Mouse (Mus musculus): Measurements from ENCODE around the gene Olfr675.
"Not testable (repeated sequence)": the region's sequence is repeated elsewhere in the genome, so short reads cannot be mapped to it uniquely, and the experiment has no call there.

Gene Olfr675

DNA sequence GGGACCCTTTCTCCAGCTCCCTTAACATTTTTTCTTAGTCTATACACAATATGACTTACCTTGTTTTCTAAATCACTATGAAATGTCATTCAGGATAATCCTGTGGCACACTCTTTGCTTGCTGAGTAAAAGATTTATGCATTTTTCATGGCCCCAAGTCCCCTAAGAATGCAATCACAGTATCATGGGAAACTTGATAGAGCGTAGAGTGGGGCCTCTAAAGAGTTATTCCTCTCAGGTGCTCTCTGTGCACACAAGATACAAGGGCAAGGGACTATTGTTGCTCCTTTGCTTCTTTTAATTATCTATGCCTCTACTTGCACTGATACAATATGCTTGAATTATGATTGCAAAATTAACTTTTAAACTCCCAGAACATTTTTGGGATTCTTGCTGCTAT is at the start of gene Olfr675:
Gene Olfr675 (minus strand): TSS at position 101 of the 400 bp plus-strand sequence.
- no peak for DNase-seq

DNA sequence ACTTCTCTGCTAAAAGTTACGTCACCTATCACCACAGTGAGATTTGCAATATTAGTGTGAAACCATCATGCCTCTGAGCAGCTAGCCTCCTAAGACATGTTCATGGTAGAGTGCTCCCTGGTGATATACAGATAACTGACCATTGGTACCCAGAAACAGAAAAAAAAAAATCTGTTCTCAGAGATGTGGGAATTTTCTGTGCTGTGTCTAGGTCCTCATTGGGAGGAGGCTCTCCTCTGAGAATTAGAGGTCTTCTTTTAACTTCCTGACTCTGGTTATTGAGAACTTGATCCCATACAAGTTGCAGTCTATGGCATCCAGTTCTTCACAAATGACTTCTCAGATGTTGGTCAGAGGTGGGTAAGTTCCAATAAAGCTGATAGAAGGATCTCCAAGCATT is 35.9 kb upstream of the Olfr675 start, which contains the start of gene Olfr678:
Gene Olfr678 (plus strand): TSS at position 301 of the 400 bp plus-strand sequence.
- no peak for DNase-seq

DNA sequence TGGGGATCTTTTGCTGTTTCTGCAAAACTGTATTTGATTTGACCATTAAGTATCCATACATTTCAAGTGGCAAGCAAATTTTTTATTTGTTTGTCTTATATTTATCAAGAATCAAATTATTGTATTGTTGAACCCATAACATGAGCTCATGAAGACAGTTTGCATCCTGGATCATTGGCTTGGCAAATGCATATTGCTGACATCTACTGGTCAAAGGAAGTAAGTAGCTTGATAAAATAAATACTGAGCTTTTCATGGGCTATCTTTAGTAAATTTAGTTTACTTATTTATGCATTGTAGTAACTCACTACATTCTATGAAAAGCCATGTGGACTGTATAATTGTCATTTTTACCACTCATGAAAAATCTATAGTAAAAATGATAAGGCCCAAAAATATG is 30.7 kb upstream of the Olfr675 start:
- no peak for DNase-seq

DNA sequence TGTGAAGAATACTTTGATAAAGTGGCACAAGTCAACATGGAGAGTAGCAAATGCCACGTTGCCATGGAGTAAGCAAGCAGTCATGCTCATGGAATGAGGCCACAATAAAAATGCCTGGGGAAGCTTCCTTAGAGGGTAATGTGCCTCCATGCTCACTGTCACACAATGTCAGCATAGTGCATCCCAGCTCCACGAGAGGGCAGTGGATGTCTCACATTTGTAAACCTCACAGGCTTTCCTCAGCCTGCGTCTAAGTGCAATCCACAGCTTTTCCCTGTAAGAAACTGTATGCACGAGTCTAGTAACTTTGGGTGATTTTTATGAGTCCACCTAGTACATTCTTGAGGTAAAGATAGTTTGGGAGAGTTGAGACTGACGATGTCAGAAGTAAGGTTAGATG is 5.6 kb upstream of the Olfr675 start:
- not testable (repeated sequence) for DNase-seq

DNA sequence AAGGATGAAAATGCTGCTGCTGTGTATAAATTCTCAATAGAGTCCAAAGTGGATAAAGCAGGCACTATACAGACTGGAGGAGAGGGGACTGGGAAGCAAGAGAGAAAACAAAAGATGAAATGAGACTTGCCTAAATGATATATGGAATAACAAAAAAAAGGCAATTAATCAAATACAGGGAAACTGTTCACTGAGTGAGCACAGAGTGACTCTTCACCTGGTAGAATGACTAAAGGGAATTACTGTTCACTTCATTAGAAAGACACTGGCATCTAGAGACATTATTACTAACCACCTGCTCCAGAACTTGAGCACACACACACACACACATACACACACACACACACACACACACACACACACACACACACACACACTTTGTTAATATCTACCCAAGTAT is 4.1 kb upstream of the Olfr675 start, which contains the start of gene Olfr676:
Gene Olfr676 (plus strand): TSS at position 301 of the 400 bp plus-strand sequence.
- DNase-seq: no peak

DNA sequence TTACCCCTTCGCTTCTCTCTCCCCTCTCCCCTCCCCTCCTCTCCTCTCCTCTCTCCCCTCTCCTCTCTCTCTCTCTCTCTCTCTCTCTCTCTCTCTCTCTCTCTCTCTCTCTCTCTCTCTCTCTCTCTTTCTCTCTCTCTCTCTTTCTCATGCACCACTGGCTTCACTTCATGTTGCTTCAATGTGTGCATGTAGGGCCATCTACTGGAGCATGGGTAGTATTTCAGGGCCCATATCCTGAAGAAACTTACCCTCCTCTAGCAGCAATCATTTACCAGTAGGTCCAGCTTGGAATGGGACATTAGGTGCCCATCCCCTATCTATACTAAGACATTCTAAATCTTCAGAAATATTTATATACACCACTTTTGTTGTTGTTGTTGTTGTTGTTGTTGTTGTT is 5.7 kb downstream of the Olfr675 start:
- no peak for DNase-seq

DNA sequence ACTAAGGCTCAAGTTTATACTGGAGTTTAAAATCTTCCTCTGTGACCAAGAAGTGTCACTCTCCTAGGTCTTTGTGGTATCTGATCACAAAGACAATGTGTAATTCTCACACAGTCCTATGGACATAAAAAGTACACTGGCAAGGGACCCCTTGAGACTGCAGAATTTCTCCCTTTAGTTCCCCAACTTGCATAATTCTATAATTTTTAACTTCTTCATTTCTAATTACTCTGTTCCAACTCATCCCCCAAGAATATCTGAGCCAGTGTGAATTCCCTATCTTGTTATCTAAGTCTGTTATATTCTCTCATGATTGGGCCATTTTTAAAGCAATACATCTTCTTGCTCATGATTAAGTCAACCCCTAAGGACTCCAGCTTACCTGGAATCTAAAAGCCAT is 26.3 kb downstream of the Olfr675 start, which contains the start of gene Olfr672:
Gene Olfr672 (minus strand): TSS at position 101 of the 400 bp plus-strand sequence.
- DNase-seq: no peak

DNA sequence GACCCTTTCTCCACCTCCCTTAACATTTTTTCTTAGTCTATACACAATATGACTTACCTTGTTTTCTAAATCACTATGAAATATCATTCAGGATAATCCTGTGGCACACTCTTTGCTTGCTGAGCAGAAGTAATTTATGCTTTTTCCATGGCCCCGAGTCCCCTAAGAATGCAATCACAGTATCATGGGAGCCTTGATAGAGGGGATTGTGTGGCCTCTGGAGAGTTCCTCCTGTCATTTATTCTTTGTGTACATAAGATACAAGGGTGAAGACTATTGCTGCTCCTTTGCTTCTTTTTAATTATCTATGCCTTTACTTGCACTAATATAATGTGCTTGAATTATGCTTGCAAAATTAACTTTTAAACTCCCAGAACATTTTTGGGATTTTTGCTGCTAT is 49.2 kb downstream of the Olfr675 start, which contains the start of gene Olfr671:
Gene Olfr671 (minus strand): TSS at position 101 of the 400 bp plus-strand sequence.
- no peak for DNase-seq

DNA sequence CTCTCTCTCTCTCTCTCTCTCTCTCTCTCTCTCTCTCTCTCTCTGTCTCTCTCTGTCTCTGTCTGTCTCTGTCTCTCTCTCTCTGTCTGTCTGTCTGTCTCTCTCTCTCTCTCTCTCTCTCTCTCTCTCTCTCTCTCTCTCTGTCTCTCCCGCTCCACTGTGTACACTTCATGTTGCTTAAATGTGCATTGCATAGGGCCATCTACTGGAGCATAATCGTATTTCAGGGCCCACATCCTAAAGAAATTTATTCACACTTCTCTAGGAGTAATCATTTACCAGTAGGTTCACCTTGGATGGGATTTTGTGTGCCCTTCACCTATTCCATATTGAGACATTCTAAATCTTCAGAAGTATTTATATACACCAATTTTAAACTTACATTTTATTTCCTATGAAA is 55.8 kb downstream of the Olfr675 start:
- not testable (repeated sequence) for DNase-seq

Measured in thymus, postnatal 36 days (tissue).